Mouse (Mus musculus) heart, adult 2 months (tissue): Measurements from ENCODE around the gene Gm45808.

Source experiments
- CTCF ChIP-seq: fragments of 200-600 bp; IDR thresholded peaks from 2 replicates; pipeline ENCODE4 v1.8.1; 2022; ENCODE audit warnings: antibody characterized with exemption, mild to moderate bottlenecking, moderate library complexity
- EP300 ChIP-seq: fragments of 200-500 bp; IDR thresholded peaks from 2 replicates; pipeline ENCODE4 v1.6.1; 2011; ENCODE audit warnings: low read depth, low read length, control low read depth; ENCODE audit not compliant: insufficient read depth
- POLR2A ChIP-seq: fragments of 200-500 bp; IDR thresholded peaks from 2 replicates; pipeline ENCODE4 v1.6.1; 2011; ENCODE audit warnings: mild to moderate bottlenecking, low read depth, low read length, control low read depth; ENCODE audit not compliant: insufficient read depth

- TF ChIP-seq CTCF (peak; percentile 72), POLR2A (no peak), EP300 (no peak)
Measured at GRCm38 (mm10) chr7:45526474-45527120, 40.0 kb upstream of the Gm45808 start.
